Mouse (Mus musculus): Measurements from ENCODE around the gene Itpkb.

Gene Itpkb

DNA sequence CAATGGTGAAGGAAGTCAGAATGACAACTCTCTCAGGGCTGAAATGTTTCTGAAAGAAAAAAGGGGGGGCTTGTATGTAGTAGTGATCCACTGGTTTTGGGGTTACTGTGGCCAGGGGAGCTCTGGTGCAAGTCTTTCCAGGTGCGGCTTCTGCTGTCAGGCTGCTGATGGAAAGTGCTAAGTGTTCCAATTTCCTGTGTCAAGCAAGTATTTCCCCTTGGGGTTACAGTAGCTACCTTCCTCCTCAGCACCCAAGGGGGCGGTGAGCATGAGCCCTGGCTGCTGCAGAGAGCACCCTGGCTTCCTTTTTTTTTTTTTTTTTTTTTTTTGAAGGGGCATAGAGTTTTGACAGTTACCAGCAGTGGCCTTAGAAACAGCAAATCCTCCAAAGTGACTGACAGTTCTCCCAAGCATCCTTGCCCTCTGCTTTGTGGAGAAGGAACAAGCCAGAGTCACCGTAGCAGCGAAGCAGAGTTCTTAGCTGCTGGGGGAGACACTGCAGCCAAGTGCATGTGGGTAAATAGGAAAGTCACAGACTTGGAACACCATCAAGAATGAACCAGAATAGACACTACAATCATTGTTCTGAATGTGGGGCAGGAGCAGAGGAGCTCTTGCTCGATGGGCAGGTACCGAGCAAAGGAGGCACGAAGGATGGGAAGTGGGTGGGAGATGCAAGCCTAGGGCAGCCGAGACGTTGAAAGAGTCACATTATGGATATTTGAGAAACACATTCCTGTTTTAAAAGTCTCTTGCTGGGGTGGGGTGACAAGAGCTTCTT, 62.9 kb downstream of the Itpkb start:
- DNase-seq (ENCODE audit: low read depth, low spot score), result no peak

DNA sequence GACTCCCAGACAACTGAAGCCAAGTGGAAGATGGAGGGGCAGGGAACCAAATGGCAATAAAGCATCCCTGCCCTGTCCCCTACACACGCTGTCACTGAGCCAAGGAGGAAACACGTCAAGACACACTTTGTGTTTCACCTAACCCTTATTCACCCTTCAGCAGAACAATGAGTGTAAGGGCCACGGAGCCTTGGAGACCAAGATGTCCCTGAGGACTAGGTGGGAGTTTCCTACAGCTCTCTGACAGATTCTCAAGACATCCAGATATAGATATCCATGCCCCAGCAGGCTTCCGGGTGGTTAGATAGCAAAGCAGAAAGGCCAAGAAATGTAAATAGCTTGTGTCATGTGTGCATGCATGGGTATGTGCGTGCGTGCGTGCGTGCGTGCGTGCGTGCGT, 63.6 kb downstream of the Itpkb start:
- no peak for DNase-seq (ENCODE audit: low read depth, low spot score)

DNA sequence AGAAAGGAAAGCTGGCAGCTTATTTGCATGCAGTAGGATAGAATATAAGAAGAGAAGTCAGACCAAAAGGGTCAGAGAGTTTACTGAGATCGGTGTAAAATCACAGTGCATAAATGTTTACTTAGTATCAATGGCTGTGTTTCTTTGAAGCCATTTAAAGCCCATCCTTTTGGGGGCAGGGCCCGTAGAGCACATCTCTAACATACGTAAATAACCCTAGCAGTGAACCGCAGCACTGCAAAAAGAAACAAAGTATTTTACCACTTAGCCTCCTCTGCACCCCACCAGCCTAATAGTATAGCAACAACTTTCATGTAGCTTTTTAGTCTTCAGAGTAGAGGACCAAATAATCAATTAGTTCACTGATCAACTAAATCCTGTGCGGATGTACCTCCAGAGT, 67.4 kb downstream of the Itpkb start:
- no peak for DNase-seq (ENCODE audit: low read depth, low spot score)

DNA sequence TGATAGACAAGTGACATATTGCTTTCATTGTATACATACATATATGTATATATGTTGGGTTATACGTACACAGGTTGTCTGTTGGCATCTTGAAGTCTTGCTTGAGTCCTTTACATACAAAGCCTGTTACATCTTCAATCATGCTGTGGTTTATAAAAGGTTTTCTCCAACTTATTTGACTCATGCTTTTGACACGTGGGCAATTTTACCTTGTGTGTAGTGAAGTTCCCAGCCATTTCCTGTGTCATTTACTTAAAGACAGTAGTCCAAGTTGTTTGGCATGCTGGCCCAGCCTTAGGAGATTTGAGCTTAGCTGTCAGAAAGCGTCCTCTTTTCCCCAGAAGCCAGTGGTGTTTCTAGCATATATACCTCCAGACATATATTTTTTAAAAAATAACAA, 68.2 kb downstream of the Itpkb start:
- DNase-seq (ENCODE audit: low read depth, low spot score), result no peak

DNA sequence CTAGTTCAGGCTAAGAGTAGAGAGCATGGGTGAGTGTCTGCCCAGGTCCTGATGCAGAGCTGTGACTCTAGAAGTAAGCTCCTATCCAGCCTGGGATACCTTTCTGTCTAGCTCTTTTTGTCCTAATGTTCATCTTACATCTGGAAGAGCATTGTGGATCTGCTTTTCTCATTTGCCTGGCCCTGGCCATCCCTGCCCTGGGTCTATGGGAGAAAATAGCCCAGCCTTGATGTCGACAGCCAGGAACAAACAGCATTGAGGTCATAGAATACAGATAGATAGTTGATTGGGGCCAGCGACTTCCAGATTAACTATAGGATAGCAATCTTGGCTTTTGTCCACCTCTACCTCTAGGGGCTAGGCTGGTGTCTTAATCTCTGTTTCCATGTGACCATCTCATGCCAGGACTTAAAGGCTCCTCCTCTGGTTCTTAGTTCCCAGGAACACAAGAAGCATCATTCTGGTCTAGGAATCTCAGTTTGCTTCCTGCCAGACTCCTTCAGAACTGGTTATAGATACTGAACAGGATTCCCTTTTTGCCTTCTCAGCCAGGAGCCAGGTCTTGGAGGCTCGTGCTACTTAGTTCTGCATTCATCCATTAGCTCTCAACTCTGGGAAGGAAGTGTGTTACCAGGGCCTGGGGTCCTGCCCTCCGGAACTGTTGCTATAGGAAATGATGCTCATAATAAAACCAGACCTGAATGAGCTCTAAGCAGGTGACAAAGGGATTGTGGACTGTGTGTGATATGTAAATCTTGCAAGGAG, 70.6 kb downstream of the Itpkb start:
- no peak for DNase-seq (ENCODE audit: low read depth, low spot score)

DNA sequence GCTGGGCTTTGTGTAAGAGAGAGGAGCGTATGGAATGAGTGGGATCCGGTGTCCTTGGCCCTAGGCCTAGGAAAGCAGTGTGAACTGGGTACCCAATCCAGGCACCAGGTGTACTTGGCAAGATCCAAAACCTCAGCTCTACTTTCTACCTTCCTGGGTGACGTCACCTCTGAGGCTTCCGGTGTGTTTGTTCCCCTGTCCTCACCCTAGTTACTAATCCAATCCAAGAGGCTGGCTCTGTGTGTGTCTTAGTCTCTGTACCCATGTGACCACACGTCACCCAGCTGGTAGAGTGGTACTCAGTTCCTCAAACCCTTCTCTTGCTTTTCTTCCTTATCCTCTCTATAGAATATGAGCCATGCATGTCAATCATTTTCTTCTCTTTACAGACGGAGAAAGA, 71.4 kb downstream of the Itpkb start:
- no peak for DNase-seq (ENCODE audit: low read depth, low spot score)

DNA sequence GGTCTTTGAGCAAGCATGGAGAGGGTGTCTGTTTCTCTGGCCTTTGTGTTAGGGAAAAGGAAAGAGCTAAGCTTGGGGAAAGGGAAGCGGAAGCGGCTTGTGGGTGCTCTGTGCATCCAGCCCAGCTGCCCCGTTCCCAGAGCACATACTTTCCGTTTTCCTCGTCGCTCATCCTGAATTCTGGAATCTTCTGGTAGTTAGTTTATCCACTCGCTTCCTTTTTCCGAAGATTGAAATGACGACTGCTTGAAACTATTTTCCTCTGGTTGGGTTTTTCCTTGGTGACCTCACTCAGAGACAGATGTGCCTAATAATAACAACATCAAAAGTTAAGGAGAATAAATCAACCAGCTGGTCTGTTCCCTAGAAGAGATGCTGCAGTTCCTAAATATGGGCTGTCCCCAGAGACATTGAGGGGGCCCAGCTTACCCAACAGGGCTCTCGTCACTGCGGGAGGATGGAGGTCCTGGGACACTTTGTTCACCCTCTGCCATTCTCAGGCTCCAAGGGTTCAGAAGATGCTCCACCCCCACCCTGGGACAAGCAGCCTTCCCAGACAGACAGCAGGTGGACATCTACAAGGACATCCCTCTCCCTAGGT, 72.3 kb downstream of the Itpkb start:
- DNase-seq (ENCODE audit: low read depth, low spot score), result no peak

DNA sequence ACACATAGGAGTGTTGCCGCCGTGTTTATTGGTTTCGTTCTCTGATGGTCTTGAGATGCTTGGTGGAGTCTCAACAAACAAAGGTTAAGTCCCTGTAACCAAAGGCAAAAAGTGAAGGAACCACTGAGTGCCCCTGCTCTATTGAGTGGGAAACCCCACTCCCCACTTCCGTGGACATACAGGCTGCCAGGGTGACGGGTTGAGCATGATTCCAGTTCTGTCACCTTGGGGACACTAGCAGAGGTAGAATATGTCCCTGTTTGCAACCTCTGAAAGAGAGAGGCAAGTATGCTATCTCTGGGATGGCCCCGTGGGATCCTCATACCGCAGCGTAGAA, 73.0 kb downstream of the Itpkb start:
- no peak for DNase-seq (ENCODE audit: low read depth, low spot score)

DNA sequence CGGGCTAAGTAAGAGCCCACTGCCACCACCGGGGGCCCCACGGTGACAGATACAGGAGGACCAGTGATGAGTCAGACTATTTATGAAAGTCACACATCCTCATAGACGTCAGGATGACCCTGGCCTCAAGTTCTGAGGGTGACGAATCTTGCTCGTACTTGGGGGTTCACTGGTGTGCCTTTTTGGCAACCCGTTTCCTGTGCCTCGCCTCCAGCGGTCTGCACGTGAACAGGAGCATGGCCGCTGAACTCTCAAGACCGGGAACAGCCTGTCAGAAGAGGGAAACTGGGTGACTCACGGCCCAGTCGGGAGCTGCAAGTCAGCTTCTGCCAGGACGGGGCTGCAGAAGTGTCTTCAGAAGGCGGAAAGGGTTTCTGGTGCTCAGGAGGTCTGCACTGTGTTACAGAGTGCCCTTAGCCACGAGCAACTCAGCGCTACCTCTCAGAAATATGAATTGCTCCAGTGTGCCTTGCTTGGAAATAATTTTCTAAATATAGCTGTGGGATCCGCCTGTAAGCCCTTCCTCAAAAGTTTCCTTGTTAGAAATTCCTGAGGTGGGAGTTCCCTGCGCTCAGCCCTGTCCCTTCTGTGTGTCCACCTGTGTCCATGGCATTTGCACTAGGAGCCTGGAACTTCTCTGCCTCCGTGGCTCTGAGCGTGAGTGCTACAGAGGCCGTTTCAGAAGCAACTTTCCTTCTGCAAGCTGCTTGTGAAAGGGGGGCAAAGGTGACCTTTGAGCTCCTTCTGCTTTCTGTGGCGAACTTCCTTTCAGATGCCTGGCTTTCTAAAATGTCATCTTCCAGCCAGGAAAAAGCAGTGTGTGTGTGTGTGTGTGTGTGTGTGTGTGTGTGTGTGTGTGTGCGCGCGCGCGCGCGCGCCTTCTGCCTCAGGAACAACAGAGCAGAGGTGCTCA, 73.7 kb downstream of the Itpkb start:
- DNase-seq (ENCODE audit: low read depth, low spot score), result peak; percentile 20

DNA sequence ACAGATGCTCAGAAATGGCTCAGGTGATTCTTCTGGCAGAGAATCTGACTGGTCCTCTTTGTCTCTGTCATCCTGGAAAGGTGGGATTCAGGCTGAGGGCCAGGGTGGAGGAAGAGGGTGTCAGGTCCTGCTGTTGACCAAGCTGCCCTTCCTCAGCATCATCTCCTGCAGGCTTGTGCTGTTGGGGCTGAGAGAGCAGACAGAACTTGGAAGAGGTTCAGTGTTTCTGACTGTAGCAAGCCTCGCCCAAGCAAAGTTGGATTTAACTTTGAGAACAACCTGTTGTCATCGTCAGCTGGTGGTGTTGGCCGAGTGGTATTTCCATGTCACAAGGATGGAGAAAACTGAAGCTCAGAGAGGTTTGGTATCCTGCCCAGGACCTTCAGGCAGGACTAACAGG, 74.4 kb downstream of the Itpkb start:
- no peak for DNase-seq (ENCODE audit: low read depth, low spot score)

DNA sequence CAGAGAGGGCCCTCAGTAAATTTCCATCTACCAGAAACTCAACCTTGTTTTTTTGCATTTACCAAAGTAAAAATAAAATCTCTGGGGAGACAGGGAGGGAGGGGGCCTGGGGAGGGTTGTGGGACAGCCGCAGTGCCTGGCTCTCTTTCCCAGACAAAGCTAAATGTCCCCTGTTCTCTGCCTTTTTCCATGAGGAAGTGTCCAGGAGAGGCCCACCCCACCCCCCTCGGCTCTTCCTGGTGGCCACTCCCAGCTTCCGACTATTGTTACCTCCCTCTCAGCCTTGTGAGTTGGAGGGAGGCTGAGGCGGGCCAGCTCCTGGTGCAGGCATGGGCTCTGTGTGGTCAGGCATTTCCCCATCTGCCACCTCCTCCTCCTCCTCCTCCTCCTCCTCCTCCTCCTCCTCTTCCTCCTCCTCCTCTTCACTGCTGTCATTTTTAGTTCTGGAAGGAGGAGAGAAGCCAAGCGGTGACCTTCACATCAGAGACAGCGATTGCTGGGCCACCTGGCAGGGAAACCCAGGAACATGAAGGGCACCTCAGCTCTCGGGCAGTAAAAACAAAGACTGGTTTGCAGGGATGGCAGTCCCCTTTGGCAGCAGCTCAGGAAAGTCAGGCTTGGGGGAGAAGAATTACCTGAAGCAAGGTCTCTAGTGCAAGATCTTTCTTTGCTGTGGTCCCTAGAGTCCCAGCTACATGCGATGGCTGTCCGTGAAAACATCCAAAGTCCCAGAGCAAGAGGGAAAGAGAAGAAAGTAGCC, 75.5 kb downstream of the Itpkb start:
- DNase-seq (ENCODE audit: low read depth, low spot score), result no peak

DNA sequence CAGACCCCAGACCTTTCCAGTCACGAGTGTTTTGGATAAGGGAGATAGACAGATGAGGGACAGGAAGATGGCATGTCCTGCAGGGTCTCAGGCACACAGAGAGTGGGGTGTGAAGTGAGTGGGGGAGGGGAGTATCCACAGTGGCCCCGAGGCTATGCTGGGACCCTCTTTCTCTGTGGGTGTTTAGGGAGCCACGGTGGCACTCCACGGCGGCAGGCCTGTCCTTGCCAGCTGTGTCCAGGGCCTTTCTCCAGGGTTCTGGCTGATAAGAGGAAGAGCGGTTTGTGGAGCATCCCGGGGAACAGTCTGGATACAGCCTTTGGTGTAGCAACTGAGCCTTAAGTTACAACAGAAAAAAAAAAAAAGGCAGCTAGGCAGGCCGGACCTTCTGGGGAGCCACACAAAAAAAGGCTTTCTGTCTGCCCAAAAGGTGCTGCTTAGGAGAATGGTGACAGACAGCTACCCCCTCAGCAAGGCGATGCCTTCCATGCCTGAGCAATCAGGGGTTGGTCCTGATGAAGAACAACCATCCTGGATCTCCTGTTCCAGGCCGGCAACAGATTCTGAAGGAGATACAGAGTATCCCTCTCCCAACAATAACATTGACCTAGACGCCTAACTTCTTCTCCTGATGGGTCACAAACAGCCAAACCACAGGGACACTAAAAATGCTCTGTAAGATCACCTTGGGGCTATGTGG, 76.2 kb downstream of the Itpkb start:
- DNase-seq (ENCODE audit: low read depth, low spot score), result no peak

DNA sequence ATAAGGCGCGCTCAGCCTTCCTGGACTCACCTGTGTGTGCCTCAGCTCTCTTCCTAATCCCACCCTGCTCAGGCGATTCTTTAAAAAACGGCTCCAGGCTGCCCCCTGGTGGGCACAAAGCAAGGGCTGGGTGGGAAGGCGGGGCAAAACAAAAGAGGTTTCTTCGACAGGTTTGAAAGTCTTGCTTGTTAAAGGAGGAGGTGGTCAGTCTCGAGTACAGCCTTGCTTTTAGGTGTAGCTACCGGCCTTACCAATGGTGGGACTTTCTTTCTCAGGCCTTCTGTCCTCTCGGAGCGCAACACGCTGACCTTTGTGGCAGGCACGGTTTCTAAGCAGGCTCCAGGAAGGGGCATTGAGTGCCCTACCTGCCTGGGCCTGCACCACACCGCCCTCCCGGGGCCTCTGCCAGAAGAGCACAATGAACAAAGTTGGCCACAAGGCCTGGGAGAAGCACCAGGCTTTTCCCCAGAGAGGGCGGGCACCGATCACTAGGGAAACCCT, 76.9 kb downstream of the Itpkb start:
- DNase-seq (ENCODE audit: low read depth, low spot score), result peak; percentile 88

DNA sequence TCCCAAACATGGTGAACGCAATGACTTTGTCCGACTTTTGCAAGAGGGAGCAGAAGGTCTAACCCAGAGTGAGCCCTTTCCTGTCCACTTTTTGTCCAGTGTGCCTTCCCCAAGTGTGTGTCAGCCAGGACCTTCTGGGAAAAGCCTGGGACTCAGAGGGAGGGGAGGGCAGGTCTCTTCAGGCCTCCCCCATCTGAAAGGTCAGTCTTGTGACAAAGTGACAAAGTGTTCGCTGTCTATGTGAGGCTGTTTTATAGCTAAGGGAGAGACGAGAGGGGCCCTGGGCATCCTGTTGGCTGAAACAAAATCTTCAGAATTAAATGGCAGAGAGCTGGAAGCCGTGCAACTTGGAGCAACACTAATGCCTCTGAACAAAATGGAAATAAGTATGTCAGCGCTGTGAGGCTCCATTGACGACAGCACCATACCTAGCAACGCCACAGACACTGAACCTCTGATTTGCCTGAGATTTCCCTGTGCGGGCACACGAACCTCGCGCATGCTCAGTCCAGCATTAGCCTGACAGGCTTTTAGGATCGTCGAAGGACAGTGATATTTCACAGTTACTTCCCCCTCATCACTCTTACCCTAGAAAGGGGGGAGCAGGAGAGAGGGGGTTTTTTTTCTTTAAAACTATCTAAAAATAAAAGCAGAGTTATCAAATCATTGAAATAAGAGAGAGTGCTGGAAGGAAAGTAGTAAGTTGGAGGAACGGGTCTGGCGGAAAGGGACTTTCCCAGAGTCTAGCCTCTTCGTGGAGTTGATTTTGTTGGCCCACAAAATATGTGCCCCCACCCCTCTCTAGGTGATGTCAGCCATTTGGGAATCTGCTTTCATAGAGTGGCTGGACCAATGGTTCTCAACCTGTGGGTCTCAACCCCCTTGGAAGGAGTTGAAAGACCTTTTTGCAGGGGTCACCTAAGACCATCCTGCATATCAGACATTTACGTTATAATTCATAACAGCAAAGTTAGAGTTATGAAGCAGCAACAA, 77.7 kb downstream of the Itpkb start:
- no peak for DNase-seq (ENCODE audit: low read depth, low spot score)

DNA sequence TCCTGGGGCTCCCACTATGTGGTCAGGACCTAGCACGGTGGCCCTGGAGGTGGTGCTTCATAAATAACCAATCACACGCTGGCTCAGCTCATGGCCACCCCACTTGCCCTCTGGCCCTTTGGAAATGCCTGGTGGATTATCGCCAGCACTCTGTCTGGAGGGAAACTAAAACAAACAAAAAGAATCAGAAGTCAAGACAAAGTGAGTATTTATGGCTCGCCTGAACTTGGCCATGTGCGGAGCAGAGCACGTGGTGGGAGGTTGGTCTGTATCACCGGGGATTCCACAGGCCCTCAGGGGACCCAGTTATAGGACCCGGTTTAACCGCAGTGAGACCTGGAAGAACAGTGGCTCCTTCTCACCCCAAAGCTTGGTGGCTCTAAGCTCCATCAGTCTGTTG, 78.5 kb downstream of the Itpkb start:
- DNase-seq (ENCODE audit: low read depth, low spot score), result no peak

DNA sequence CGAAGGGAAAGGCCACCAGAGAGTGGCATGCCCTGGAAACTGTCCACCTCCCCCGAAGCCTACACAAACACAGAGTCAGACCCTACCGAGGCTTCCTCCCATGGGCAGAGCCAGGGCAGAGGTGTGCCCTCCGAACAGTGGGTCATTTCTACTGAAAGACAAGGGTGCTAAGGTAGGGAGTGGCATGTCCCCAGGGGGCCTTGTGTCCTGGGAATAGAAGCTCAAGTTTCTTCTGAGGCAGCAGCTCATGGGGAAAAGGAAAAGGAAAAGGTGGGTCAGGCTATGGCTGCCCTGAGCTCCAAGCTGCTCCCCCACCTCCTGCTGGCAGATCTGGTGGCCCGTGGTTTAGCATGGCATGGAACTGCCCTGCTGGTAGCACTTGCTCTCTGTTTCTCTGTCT, 79.5 kb downstream of the Itpkb start:
- DNase-seq (ENCODE audit: low read depth, low spot score), result no peak

DNA sequence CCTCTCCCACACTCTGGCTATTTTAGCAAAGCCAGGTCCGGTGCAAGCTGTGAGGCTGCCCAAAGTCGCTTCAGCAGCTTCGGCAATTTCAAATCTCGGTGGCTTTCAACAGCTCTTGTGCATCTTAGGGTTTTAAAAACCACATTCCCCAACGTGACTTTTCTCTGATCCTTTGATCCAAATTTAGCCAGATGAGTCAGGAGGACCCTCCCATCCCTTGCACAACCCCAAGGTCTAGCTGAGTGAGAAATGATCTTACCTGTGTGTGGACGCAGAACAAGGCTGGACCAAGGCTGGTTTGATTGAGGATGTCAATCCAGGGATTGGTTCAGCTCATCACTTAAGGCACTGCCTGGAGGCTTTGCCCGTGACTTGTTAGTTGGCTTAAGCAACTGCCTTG, 80.0 kb downstream of the Itpkb start:
- DNase-seq (ENCODE audit: low read depth, low spot score), result no peak

DNA sequence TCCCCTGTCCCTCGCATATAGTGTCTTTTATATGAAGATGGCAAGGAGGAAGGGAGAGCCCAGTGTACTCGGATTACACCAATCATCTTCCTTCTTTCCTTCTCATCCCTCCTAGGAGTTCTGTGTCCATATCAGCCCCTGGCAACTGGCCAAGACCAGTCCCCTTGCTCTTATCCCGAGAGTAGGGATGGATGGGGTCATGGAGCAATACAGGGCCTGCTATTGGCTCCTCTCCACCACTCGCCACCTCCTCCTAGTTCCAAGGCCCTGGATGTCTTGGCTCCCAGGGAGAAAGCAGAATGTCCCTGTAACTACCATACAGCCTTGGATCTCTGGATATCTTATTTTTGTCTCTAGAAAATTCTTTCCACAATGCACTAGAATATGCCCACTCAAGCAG, 84.8 kb downstream of the Itpkb start:
- DNase-seq (ENCODE audit: low read depth, low spot score), result no peak

DNA sequence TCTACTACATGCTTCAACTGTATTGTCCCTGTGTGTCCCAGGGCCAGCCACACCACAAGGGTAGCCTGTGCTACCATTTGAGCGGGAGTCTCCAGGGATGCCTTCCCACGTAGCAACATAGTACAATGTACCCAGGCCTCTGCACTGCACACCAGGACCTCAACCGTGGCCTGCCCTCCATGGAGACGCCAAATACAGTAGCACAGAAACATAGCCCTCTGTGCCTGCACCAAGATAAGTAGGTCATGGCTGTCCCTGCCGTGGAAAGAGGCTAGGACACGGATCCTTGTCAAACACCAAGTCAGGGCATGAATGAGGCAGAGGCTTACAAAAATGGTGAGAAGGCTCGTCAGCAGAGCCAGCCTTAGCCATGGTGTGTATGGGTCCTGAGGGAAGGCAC, 85.6 kb downstream of the Itpkb start:
- DNase-seq (ENCODE audit: low read depth, low spot score), result no peak

All from ZHBTc4 (cell line).